Mouse (Mus musculus) heart, embryonic 13.5 days (tissue): ENCODE data around the gene Mrgbp. TPM values are rescaled to one million over a fixed set of nuclear protein-coding genes. Genes with fewer than 3 reads are reported as not detected.

Source experiments
- ATAC-seq: fragments of 200-750 bp; cut with Nextera tagmentation; 2 replicates; pipeline ENCODE4 v1.8.0; 2017; ENCODE audit warnings: moderate TSS enrichment; ENCODE audit not compliant: insufficient number of reproducible peaks, low FRiP score, low TSS enrichment; ENCODE audit errors: extremely low read depth
- H3K27ac ChIP-seq: fragments of 300-500 bp; sonication (generic); replicated peaks from 2 replicates; pipeline ENCODE4 v1.5.1; 2015; ENCODE audit warnings: moderate library complexity, mild to moderate bottlenecking, inconsistent platforms
- H3K27me3 ChIP-seq: fragments of 300-500 bp; sonication (generic); replicated peaks from 2 replicates; pipeline ENCODE4 v1.6.1; 2015; ENCODE audit warnings: mild to moderate bottlenecking, inconsistent platforms
- H3K36me3 ChIP-seq: fragments of 300-500 bp; sonication (generic); 2 replicates; pipeline ENCODE4 v1.6.1; 2015; ENCODE audit warnings: mild to moderate bottlenecking, inconsistent platforms
- H3K4me1 ChIP-seq: fragments of 300-500 bp; sonication (generic); 2 replicates; pipeline ENCODE4 v1.6.1; 2015; ENCODE audit warnings: inconsistent platforms
- H3K4me2 ChIP-seq: fragments of 300-500 bp; sonication (generic); 2 replicates; pipeline ENCODE4 v1.6.1; 2015; ENCODE audit warnings: inconsistent platforms, mild to moderate bottlenecking, moderate library complexity
- H3K4me3 ChIP-seq: fragments of 300-500 bp; sonication (generic); 2 replicates; pipeline ENCODE4 v1.5.1; 2015; ENCODE audit warnings: moderate library complexity, mild to moderate bottlenecking, inconsistent platforms
- H3K9ac ChIP-seq: fragments of 300-500 bp; sonication (generic); 2 replicates; pipeline ENCODE4 v1.6.1; 2015; ENCODE audit warnings: inconsistent platforms, mild to moderate bottlenecking, moderate library complexity
- H3K9me3 ChIP-seq: fragments of 300-500 bp; sonication (generic); 2 replicates; pipeline ENCODE4 v1.6.1; 2016; ENCODE audit warnings: inconsistent platforms
- WGBS: fragments of 180-500 bp; shearing (Covaris S2); methylation state at CpG from one replicate; pipeline ENCODE4 v1.1.7; 2015; ENCODE audit warnings: mixed read lengths; 5-methylcytosine and 5-hydroxymethylcytosine counted together
- polyA plus RNA-seq: library from polyadenylated mRNA; unstranded; fragments of >200 nt; fragmentation: Nextera tagmentation; extraction: Ambion mirVana; gene quantifications from 2 replicates; pipeline ENCODE4 v1.2.1, GENCODE M21; 2015

Gene Mrgbp
- polyA plus RNA-seq, 1 experiment from 2014 or later, result 22.6 TPM

- Histone ChIP-seq H3K27ac (peak within 1 kb of the TSS; percentile 13; the same call in 1 of the 2 replicates), H3K4me3 (peak within 1 kb of the TSS; percentile 50), H3K9ac (peak within 1 kb of the TSS; percentile 74), H3K4me1 (peaks cover 26% of the 10 kb centered on the region), H3K9me3 (no peaks in the 10 kb centered on the region), H3K36me3 (peaks cover 37% of the 10 kb centered on the region), H3K27me3 (peaks cover 56% of the 10 kb centered on the region), H3K4me2 (peak within 1 kb of the TSS; percentile 72)
- ATAC-seq, result no peak
- 40% methylated on average over 4 of the region's 4 CpGs for WGBS
These were observed 16.4 kb downstream of the Mrgbp start, which contains the start of gene Col9a3 for GRCm38 (mm10) chr2:180597490-180597889. TSS of gene Col9a3 (plus strand) at chr2:180597790.

GRCm38 (mm10) chr2:180598157-180598705, 17.1 kb downstream of the Mrgbp start:
- H3K9ac ChIP-seq, result peak overlapping the region; percentile 74
- peak overlapping the region; percentile 72 for H3K4me2 ChIP-seq
- peak overlapping the region; percentile 50 for H3K4me3 ChIP-seq
- no peaks in the 10 kb centered on the region for H3K9me3 ChIP-seq
- peaks cover 56% of the 10 kb centered on the region for H3K27me3 ChIP-seq
- peaks cover 30% of the 10 kb centered on the region for H3K36me3 ChIP-seq
- peaks cover 26% of the 10 kb centered on the region for H3K4me1 ChIP-seq
- ATAC-seq, result no peak
- peak overlapping the region; percentile 13; the same call in 1 of the 2 replicates for H3K27ac ChIP-seq
- 2% methylated on average over 41 of the region's 41 CpGs for WGBS

GRCm38 (mm10) chr2:180600569-180601021, 19.5 kb downstream of the Mrgbp start:
- no peak overlapping the region; the same call in 1 of the 2 replicates for H3K4me2 ChIP-seq
- peaks cover 56% of the 10 kb centered on the region for H3K27me3 ChIP-seq
- ATAC-seq, result no peak
- no peak overlapping the region for H3K9ac ChIP-seq
- H3K27ac ChIP-seq, result peak overlapping the region; percentile 58
- H3K4me1 ChIP-seq, result peaks cover 38% of the 10 kb centered on the region
- WGBS, result 16% methylated on average over 9 of the region's 9 CpGs
- H3K9me3 ChIP-seq, result no peaks in the 10 kb centered on the region
- H3K36me3 ChIP-seq, result peaks cover 6% of the 10 kb centered on the region
- H3K4me3 ChIP-seq, result no peak overlapping the region

- WGBS, result 45% methylated on average over 6 of the region's 6 CpGs
- no peak for ATAC-seq
- Histone ChIP-seq H3K4me3 (no peak overlapping the region), H3K27ac (peak overlapping the region; percentile 17; the same call in 1 of the 2 replicates), H3K36me3 (no peaks in the 10 kb centered on the region), H3K4me1 (peaks cover 22% of the 10 kb centered on the region), H3K4me2 (no peak overlapping the region), H3K9me3 (no peaks in the 10 kb centered on the region), H3K27me3 (peaks cover 18% of the 10 kb centered on the region), H3K9ac (no peak overlapping the region)
These were observed 23.7 kb downstream of the Mrgbp start for GRCm38 (mm10) chr2:180604781-180605180.

GRCm38 (mm10) chr2:180610283-180610682, 29.2 kb downstream of the Mrgbp start:
- Histone ChIP-seq H3K9me3 (no peaks in the 10 kb centered on the region), H3K4me1 (no peaks in the 10 kb centered on the region), H3K9ac (no peak overlapping the region), H3K4me3 (no peak overlapping the region), H3K4me2 (no peak overlapping the region), H3K27ac (no peak overlapping the region), H3K27me3 (0 out of 2 replicates have a peak, but pooled peaks cover 3% of the 10 kb centered on the region), H3K36me3 (no peaks in the 10 kb centered on the region)
- WGBS, result 61% methylated on average over 4 of the region's 4 CpGs
- no peak for ATAC-seq

GRCm38 (mm10) chr2:180611882-180612281, 30.8 kb downstream of the Mrgbp start:
- Histone ChIP-seq H3K9ac (no peak overlapping the region), H3K4me2 (no peak overlapping the region), H3K4me3 (no peak overlapping the region), H3K4me1 (no peaks in the 10 kb centered on the region), H3K9me3 (no peaks in the 10 kb centered on the region), H3K36me3 (no peaks in the 10 kb centered on the region), H3K27me3 (0 out of 2 replicates have a peak, but pooled peaks cover 3% of the 10 kb centered on the region), H3K27ac (no peak overlapping the region)
- ATAC-seq, result no peak
- WGBS, result 75% methylated on average over 2 of the region's 2 CpGs

Other genes with a start within 250 kb of the Mrgbp start
- 11.8 and 14.7 TPM in 2 replicates for gene Gata5, start 246.6 kb upstream of the Mrgbp start, polyA plus RNA-seq
- 0.32 and 0.38 TPM in 2 replicates for gene Slco4a1, start 125.1 kb upstream of the Mrgbp start, polyA plus RNA-seq
- gene Ntsr1, start 81.3 kb upstream of the Mrgbp start, polyA plus RNA-seq, result 1.3 and 1.8 TPM in 2 replicates
- 53.5 and 54.4 TPM in 2 replicates for gene Ogfr, start 7.9 kb downstream of the Mrgbp start, polyA plus RNA-seq
- 16.0 and 19.3 TPM in 2 replicates for gene Col9a3, start 16.5 kb downstream of the Mrgbp start, polyA plus RNA-seq
- not detected in 2 replicates for gene Tcfl5, start 61.4 kb downstream of the Mrgbp start, polyA plus RNA-seq
- gene Dido1, start 128.7 kb downstream of the Mrgbp start, polyA plus RNA-seq, result 14.8 and 16.4 TPM in 2 replicates
- 43.8 and 50.4 TPM in 2 replicates for gene Gid8, start 128.8 kb downstream of the Mrgbp start, polyA plus RNA-seq
- 0.65 and 1.1 TPM in 2 replicates for gene Slc17a9, start 144.0 kb downstream of the Mrgbp start, polyA plus RNA-seq
- gene Bhlhe23, start 195.6 kb downstream of the Mrgbp start, polyA plus RNA-seq, result not detected in 2 replicates